Mouse (Mus musculus): ENCODE results near the gene Naa20. TPM values are rescaled to one million over a fixed set of nuclear protein-coding genes. Genes with fewer than 3 reads are reported as not detected.

Naa20 gene
- total RNA-seq, 4 experiments from 2014 or later, result 70.6 to 78.4 (median 73.6) TPM

- DNase-seq (ENCODE audit: low spot score in 2 of 2), result no peak
These were observed 48.3 kb downstream of the Naa20 start for GRCm38 (mm10) chr2:145950239-145950638.

- no peak for DNase-seq (ENCODE audit: low spot score in 2 of 2)
These were observed 50.8 kb downstream of the Naa20 start for GRCm38 (mm10) chr2:145952726-145953125.

- DNase-seq (ENCODE audit: low spot score in 2 of 2), result no peak
These were observed 53.9 kb downstream of the Naa20 start for GRCm38 (mm10) chr2:145955844-145956243.

- no peak for DNase-seq (ENCODE audit: low spot score in 2 of 2)
These were observed 54.4 kb downstream of the Naa20 start for GRCm38 (mm10) chr2:145956318-145956717.

- DNase-seq (ENCODE audit: low spot score in 2 of 2), result no peak
These were observed 55.6 kb downstream of the Naa20 start for GRCm38 (mm10) chr2:145957450-145957849.

GRCm38 (mm10) chr2:145958097-145958496 is 56.2 kb downstream of the Naa20 start:
- DNase-seq (ENCODE audit: low spot score in 2 of 2), result no peak

GRCm38 (mm10) chr2:145958551-145958950 is 56.7 kb downstream of the Naa20 start:
- DNase-seq (ENCODE audit: low spot score in 2 of 2), result no peak

GRCm38 (mm10) chr2:145961861-145962260 is 60.0 kb downstream of the Naa20 start:
- DNase-seq (ENCODE audit: low spot score in 2 of 2), result no peak

Small RNAs within 50 kb of the gene (microRNA-seq; reads per million reads assigned to microRNA genes)
- gene Gm25026, result 0 reads per million in 2 experiments

Other genes with a start within 250 kb of the Naa20 start
- gene Rin2, start 226.9 kb upstream of the Naa20 start, total RNA-seq (2022), result 10 to 100 TPM; 21.7 to 35.6 (median 25.8) TPM
- 1 to 10 TPM; 3.1 to 4.0 (median 3.6) TPM for gene Cfap61, start 32.7 kb downstream of the Naa20 start, total RNA-seq (2022)
- 10 to 100 TPM; 18.5 to 22.1 (median 20.4) TPM for gene Crnkl1, start 32.9 kb downstream of the Naa20 start, total RNA-seq (2022)